Mouse (Mus musculus) myocyte (in vitro differentiated cells): ENCODE data around the gene Napb. TPM values are rescaled to one million over a fixed set of nuclear protein-coding genes. Genes with fewer than 3 reads are reported as not detected.

Experiments used
- H3K27me3 ChIP-seq: one replicate; pipeline ENCODE4 v1.6.1; 2011; ENCODE audit not compliant: control insufficient read depth, insufficient read depth, insufficient read length
- H3K36me3 ChIP-seq: one replicate; pipeline ENCODE4 v1.6.1; 2011; ENCODE audit not compliant: control insufficient read depth, insufficient read depth
- H3K4me2 ChIP-seq: one replicate; pipeline ENCODE4 v1.6.1; 2011; ENCODE audit warnings: low read depth, control low read depth
- H3K4me3 ChIP-seq: one replicate; pipeline ENCODE4 v1.5.1; 2011; ENCODE audit warnings: mild to moderate bottlenecking, control low read depth, moderate library complexity
- H3K79me2 ChIP-seq: one replicate; pipeline ENCODE4 v1.6.1; 2011; ENCODE audit not compliant: control insufficient read depth, insufficient read depth
- H3ac ChIP-seq: one replicate; pipeline ENCODE4 v1.6.1; 2011; ENCODE audit not compliant: control insufficient read depth, insufficient read length
- CEBPB ChIP-seq: IDR thresholded peaks from 2 replicates; pipeline ENCODE4 v1.6.1; 2011; ENCODE audit warnings: mild to moderate bottlenecking, moderate library complexity; ENCODE audit not compliant: poor library complexity, insufficient read depth, severe bottlenecking
- E2F4 ChIP-seq: IDR thresholded peaks from one replicate; pipeline ENCODE4 v1.6.1; 2011; ENCODE audit warnings: mild to moderate bottlenecking, control low read depth, moderate library complexity; ENCODE audit not compliant: insufficient read depth
- MAX ChIP-seq: IDR thresholded peaks from one replicate; pipeline ENCODE4 v1.6.1; 2011; ENCODE audit warnings: low read depth, mild to moderate bottlenecking, control low read depth
- MYOD1 ChIP-seq, 3 experiments: IDR thresholded peaks; one replicate each; pipeline ENCODE4 v1.6.1; 2011; ENCODE audit warnings: control low read depth in 2 of 3, low read depth in 2 of 3, mild to moderate bottlenecking in 2 of 3, moderate library complexity in 1 of 3; ENCODE audit not compliant: insufficient read length in 2 of 3, control insufficient read depth in 1 of 3
- MYOG ChIP-seq, 3 experiments: IDR thresholded peaks; one replicate each; pipeline ENCODE4 v1.6.1; 2011; ENCODE audit warnings: control low read depth in 2 of 3, low read depth in 2 of 3, mild to moderate bottlenecking in 2 of 3; ENCODE audit not compliant: insufficient read length in 2 of 3, control insufficient read depth in 1 of 3, insufficient read depth in 1 of 3
- POLR2A ChIP-seq: IDR thresholded peaks from one replicate; pipeline ENCODE4 v1.6.1; 2011; ENCODE audit warnings: low read depth, mild to moderate bottlenecking, control low read depth, moderate library complexity; ENCODE audit not compliant: insufficient read length
- POLR2AphosphoS2 ChIP-seq: IDR thresholded peaks from one replicate; pipeline ENCODE4 v1.6.1; 2011; ENCODE audit warnings: low read depth, control low read depth; ENCODE audit not compliant: insufficient read length
- REST ChIP-seq: IDR thresholded peaks from one replicate; pipeline ENCODE4 v1.6.1; 2011; ENCODE audit warnings: mild to moderate bottlenecking, control low read depth, moderate library complexity; ENCODE audit not compliant: insufficient read depth, insufficient read length
- SRF ChIP-seq: IDR thresholded peaks from one replicate; pipeline ENCODE4 v1.6.1; 2011; ENCODE audit warnings: low read depth; ENCODE audit not compliant: control insufficient read depth, insufficient read length
- TCF12 ChIP-seq: IDR thresholded peaks from one replicate; pipeline ENCODE4 v1.6.1; 2011; ENCODE audit warnings: mild to moderate bottlenecking, control low read depth; ENCODE audit not compliant: poor library complexity, insufficient read depth, severe bottlenecking
- TCF3 ChIP-seq: IDR thresholded peaks from one replicate; pipeline ENCODE4 v1.6.1; 2011; ENCODE audit warnings: low read depth, control low read depth; ENCODE audit not compliant: insufficient read length
- USF1 ChIP-seq: IDR thresholded peaks from one replicate; pipeline ENCODE4 v1.6.1; 2011; ENCODE audit warnings: low read depth, mild to moderate bottlenecking, control low read depth, moderate library complexity
- polyA plus RNA-seq: library from polyadenylated mRNA; unstranded; fragments of >200 nt; fragmentation: generic; extraction: Trizol; gene quantifications from one replicate; pipeline ENCODE4 v1.2.1, GENCODE M21; 2012; ENCODE audit warnings: missing spikeins

The Napb gene
- polyA plus RNA-seq, 1 experiment, result 2.3 TPM

- TF ChIP-seq POLR2AphosphoS2, result no peak
- no peak for TF ChIP-seq USF1
- no peak for TF ChIP-seq TCF12
- TF ChIP-seq CEBPB, result no peak
- TF ChIP-seq TCF3, result no peak
- no peak for TF ChIP-seq E2F4
- TF ChIP-seq MYOD1 (IDR thresholded peaks at IDR 0.05; ENCODE audit: control insufficient read depth in 1 of 3, insufficient read length in 2 of 3, low read depth in 2 of 3), result no peak
- no peak for TF ChIP-seq POLR2A
- TF ChIP-seq REST, result no peak
- Histone ChIP-seq H3K27me3 (no peaks in the 10 kb centered on the region), H3ac (no peak overlapping the region), H3K4me2 (no peak overlapping the region), H3K36me3 (peaks cover 75% of the 10 kb centered on the region), H3K4me3 (no peak overlapping the region), H3K79me2 (no peaks in the 10 kb centered on the region)
These were observed 33.7 kb downstream of the Napb start for GRCm38 (mm10) chr2:148698571-148698970.

DNA sequence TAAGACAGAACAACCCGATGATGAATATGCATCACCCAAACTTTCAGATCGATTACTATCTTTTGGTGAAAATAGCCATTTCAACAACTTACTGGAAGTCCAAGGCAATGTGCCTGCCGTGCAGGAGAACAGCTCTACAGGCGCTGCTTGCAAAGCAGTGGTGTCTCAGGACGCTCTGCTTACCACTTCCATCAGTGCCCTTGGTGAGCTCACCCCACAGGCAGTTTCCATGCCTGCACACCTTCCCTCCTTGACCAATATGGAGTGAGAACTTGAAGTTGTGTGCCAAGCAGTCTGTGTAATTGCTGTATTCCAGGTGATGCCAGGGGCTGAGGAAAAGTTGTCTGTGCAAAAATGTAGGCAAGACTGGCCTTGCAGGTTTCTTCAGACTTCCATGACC, 41.5 kb downstream of the Napb start:
- Histone ChIP-seq H3K27me3 (no peaks in the 10 kb centered on the region), H3ac (no peak overlapping the region), H3K36me3 (peaks cover 72% of the 10 kb centered on the region), H3K4me2 (no peak overlapping the region), H3K4me3 (no peak overlapping the region), H3K79me2 (no peaks in the 10 kb centered on the region)
- peak; percentile 72 for TF ChIP-seq POLR2AphosphoS2
- TF ChIP-seq TCF12, result no peak

- TF ChIP-seq POLR2A, result no peak
- no peaks in the 10 kb centered on the region for H3K27me3 ChIP-seq
- no peak overlapping the region for H3K4me2 ChIP-seq
- H3K36me3 ChIP-seq, result peaks cover 71% of the 10 kb centered on the region
- H3ac ChIP-seq, result no peak overlapping the region
- no peak overlapping the region for H3K4me3 ChIP-seq
- H3K79me2 ChIP-seq, result peaks cover 2% of the 10 kb centered on the region
These were observed 42.0 kb downstream of the Napb start for GRCm38 (mm10) chr2:148690291-148690690.

DNA sequence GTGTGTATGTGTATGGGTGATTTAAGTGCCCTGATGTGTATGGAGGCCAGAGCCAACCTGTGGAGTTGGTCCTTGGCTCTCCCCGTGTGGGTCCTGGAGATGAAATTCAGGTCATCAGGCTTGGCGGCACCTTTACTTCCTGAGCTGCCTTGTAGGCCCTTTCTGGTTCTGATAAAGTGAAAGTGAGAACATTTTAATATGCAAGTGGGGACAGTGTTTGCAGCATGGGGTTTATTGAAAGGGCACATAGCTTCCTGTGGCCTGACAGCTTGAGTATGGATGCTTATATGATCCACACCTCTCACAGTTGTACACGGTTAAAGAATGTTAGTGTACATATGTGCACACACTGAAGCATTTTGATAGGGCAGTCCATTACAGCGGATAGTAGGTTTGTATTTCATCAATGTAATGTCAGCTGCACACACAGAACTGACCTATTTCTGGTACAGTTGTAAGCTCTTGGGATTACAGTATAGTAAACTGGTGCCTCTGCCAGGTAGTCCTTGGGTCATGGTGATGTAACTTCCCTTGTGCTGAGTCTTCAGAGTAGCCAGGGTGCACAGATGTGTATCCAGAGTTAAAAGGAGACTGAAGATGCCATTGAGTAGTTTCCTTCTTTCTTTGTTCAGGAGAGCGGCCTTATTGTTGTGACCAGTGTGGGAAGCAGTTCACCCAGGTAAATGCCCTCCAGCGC, 42.7 kb downstream of the Napb start:
- Histone ChIP-seq H3K4me2 (no peak overlapping the region), H3K36me3 (peaks cover 69% of the 10 kb centered on the region), H3K4me3 (no peak overlapping the region), H3K27me3 (no peaks in the 10 kb centered on the region), H3ac (no peak overlapping the region), H3K79me2 (peaks cover 8% of the 10 kb centered on the region)
- no peak for TF ChIP-seq USF1
- no peak for TF ChIP-seq REST
- TF ChIP-seq MYOD1 (IDR thresholded peaks at IDR 0.05; ENCODE audit: control insufficient read depth in 1 of 3, insufficient read length in 2 of 3, low read depth in 2 of 3), result no peak
- TF ChIP-seq MYOG (IDR thresholded peaks at IDR 0.05; ENCODE audit: control insufficient read depth in 1 of 3, insufficient read depth in 1 of 3, insufficient read length in 2 of 3, low read depth in 2 of 3), result no peak
- TF ChIP-seq TCF12, result no peak
- TF ChIP-seq TCF3, result no peak
- no peak for TF ChIP-seq MAX
- TF ChIP-seq CEBPB, result no peak
- no peak for TF ChIP-seq SRF
- TF ChIP-seq POLR2AphosphoS2, result no peak
- no peak for TF ChIP-seq POLR2A

- TF ChIP-seq SRF, result no peak
- TF ChIP-seq MAX, result no peak
- no peak for TF ChIP-seq POLR2A
- no peak for TF ChIP-seq TCF12
- no peak for TF ChIP-seq REST
- TF ChIP-seq MYOD1 (IDR thresholded peaks at IDR 0.05; ENCODE audit: control insufficient read depth in 1 of 3, insufficient read length in 2 of 3, low read depth in 2 of 3), result no peak
- TF ChIP-seq POLR2AphosphoS2, result no peak
- no peak for TF ChIP-seq TCF3
- no peak for TF ChIP-seq E2F4
- no peak for TF ChIP-seq MYOG (IDR thresholded peaks at IDR 0.05; ENCODE audit: control insufficient read depth in 1 of 3, insufficient read depth in 1 of 3, insufficient read length in 2 of 3, low read depth in 2 of 3)
- no peak for TF ChIP-seq CEBPB
- Histone ChIP-seq H3K4me2 (no peak overlapping the region), H3K4me3 (no peak overlapping the region), H3K27me3 (no peaks in the 10 kb centered on the region), H3K79me2 (peaks cover 15% of the 10 kb centered on the region), H3K36me3 (peaks cover 62% of the 10 kb centered on the region), H3ac (no peak overlapping the region)
These were observed 44.3 kb downstream of the Napb start for GRCm38 (mm10) chr2:148687971-148688370.
